In the genomic region with DNA sequence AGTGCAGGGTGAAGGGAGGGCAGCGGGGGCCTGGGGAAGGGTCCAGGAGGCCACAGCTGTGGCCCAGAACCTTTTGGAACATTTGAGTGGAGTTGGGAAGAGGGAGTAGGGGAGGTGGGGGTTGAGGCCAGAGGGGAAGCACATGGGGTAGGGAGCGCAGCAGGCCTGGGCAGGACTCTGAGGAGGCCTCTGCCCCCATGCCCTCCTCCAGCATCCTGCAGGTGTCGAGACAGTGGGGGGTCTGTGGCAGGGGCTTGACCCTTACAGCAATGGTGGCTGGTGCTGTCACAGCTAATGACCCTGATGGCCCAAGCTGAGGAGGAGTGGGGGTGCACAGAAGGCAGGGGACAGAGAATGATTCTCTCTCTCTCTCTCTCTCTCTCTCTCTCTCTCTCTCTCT, we compare ENCODE assay signal across 20 mouse cellular contexts. TPM values are rescaled to one million over a fixed set of nuclear protein-coding genes. Genes with fewer than 3 reads are reported as not detected.
"Had no signal": no experiment of that assay in that cellular context is flagged by ENCODE, and none has a peak within 500 bp of the region (broad histone marks: within the 10 kb centered on the region; RNA-seq: fewer than 3 reads in every experiment).

No protein-coding gene starts in this region.

- H3K27ac ChIP-seq: left cerebral cortex, adult 2 months; limb, embryonic 13.5 days; liver, embryonic 15.5 days; midbrain, embryonic 12.5 days; neural tube, embryonic 15.5 days had no signal

- H3K36me3 ChIP-seq: limb, embryonic 13.5 days; liver, embryonic 15.5 days; midbrain, embryonic 12.5 days; neural tube, embryonic 15.5 days had no signal

- ATAC-seq: intestine, postnatal 0 days; lung, postnatal 0 days had no signal

- H3K9me3 ChIP-seq: limb, embryonic 13.5 days; liver, embryonic 15.5 days; midbrain, embryonic 12.5 days; neural tube, embryonic 15.5 days had no signal

- DNase-seq: kidney, adult 8-10 months; kidney, postnatal 25 days; lung, adult 2 months; lung, postnatal 36 days; right cerebral cortex, postnatal 4 days; spleen, adult 18-20 months; thymus, adult 18-20 months; thymus, postnatal 14 days had no signal

- H3K4me1 ChIP-seq: liver, embryonic 15.5 days; neural tube, embryonic 15.5 days had no signal

- H3K4me2 ChIP-seq: limb, embryonic 13.5 days; liver, embryonic 15.5 days; midbrain, embryonic 12.5 days; neural tube, embryonic 15.5 days had no signal

- H3K4me3 ChIP-seq: left cerebral cortex, adult 2 months; limb, embryonic 13.5 days; liver, embryonic 15.5 days; midbrain, embryonic 12.5 days; myocyte; neural tube, embryonic 15.5 days had no signal

- H3K9ac ChIP-seq: liver, embryonic 15.5 days; midbrain, embryonic 12.5 days; neural tube, embryonic 15.5 days had no signal

RNA-seq across cellular contexts. Expression of gene Atp6v1b1, which starts 6.5 kb away (rescaled TPM):
- polyA plus RNA-seq: intestine, postnatal 0 days; limb, embryonic 13.5 days; liver, adult 2 months; liver, embryonic 15.5 days; midbrain, embryonic 12.5 days; myocyte; neural tube, embryonic 11.5 days; neural tube, embryonic 15.5 days had no signal

RNA-seq across cellular contexts. Expression of gene Ankrd53, which starts 13.2 kb away (rescaled TPM):
- polyA plus RNA-seq: intestine, postnatal 0 days; liver, adult 2 months; liver, embryonic 15.5 days; lung, adult 2 months; midbrain, embryonic 12.5 days; neural tube, embryonic 11.5 days; stomach, embryonic 14.5 days had no signal

RNA-seq across cellular contexts. Expression of gene Vax2, which starts 38.2 kb away (rescaled TPM):
- polyA plus RNA-seq: intestine, postnatal 0 days; kidney, embryonic 16.5 days; liver, adult 2 months; liver, embryonic 15.5 days; lung, adult 2 months; lung, postnatal 0 days; neural tube, embryonic 11.5 days; neural tube, embryonic 15.5 days; stomach, embryonic 14.5 days had no signal
